Mouse (Mus musculus): ENCODE results near the gene Pex16. TPM values are rescaled to one million over a fixed set of nuclear protein-coding genes. Genes with fewer than 3 reads are reported as not detected.

The Pex16 gene
- polyA plus RNA-seq, 1 experiment from 2014 or later, result 18.2 TPM

GRCm38 (mm10) chr2:92388081-92388517, 13.6 kb downstream of the Pex16 start:
- H3K4me1 ChIP-seq (replicated peaks; ENCODE audit: control insufficient read depth, insufficient read depth, low read length), result peaks cover 30% of the 10 kb centered on the region
- H3K27ac ChIP-seq (ENCODE audit: low read depth, low read length), result no peak overlapping the region; the same call in 1 of the 2 replicates
- H3K9ac ChIP-seq (ENCODE audit: low read length), result peak overlapping the region; percentile 78
- DNase-seq (ENCODE audit: low spot score) (no peak), ATAC-seq (replicated peaks; ENCODE audit: low FRiP score) (no peak)
- peaks cover 13% of the 10 kb centered on the region; the same call in 1 of the 2 replicates for H3K36me3 ChIP-seq (ENCODE audit: control insufficient read depth, insufficient read depth, low read length)
- H3K4me3 ChIP-seq (ENCODE audit: low read depth, low read length), result peak overlapping the region; percentile 73
- H3K27me3 ChIP-seq (ENCODE audit: control insufficient read depth, insufficient read depth, low read length), result no peaks in the 10 kb centered on the region
- peak overlapping the region; percentile 85 for H3K4me2 ChIP-seq (ENCODE audit: low read depth, low read length, severe bottlenecking)
- H3K9me3 ChIP-seq (ENCODE audit: control insufficient read depth, low read length), result no peaks in the 10 kb centered on the region
- 62% methylated on average over 3 of the region's 3 CpGs for WGBS

- peak overlapping the region; percentile 73 for H3K4me3 ChIP-seq (ENCODE audit: low read depth, low read length)
- peaks cover 13% of the 10 kb centered on the region; the same call in 1 of the 2 replicates for H3K36me3 ChIP-seq (ENCODE audit: control insufficient read depth, insufficient read depth, low read length)
- peaks cover 30% of the 10 kb centered on the region for H3K4me1 ChIP-seq (replicated peaks; ENCODE audit: control insufficient read depth, insufficient read depth, low read length)
- no peaks in the 10 kb centered on the region for H3K27me3 ChIP-seq (ENCODE audit: control insufficient read depth, insufficient read depth, low read length)
- peak; percentile 98 for DNase-seq (ENCODE audit: low spot score)
- under 1% methylated on average over 57 of the region's 62 CpGs for whole genome bisulfite sequencing
- no peaks in the 10 kb centered on the region for H3K9me3 ChIP-seq (ENCODE audit: control insufficient read depth, low read length)
- H3K9ac ChIP-seq (ENCODE audit: low read length), result peak overlapping the region; percentile 78
- ATAC-seq (replicated peaks; ENCODE audit: low FRiP score), result peak; percentile 95
- H3K4me2 ChIP-seq (ENCODE audit: low read depth, low read length, severe bottlenecking), result peak overlapping the region; percentile 85
- peak overlapping the region; percentile 51 for H3K27ac ChIP-seq (ENCODE audit: low read depth, low read length)
Measured at GRCm38 (mm10) chr2:92388891-92389641, 14.6 kb downstream of the Pex16 start.

GRCm38 (mm10) chr2:92389645-92390044, 15.2 kb downstream of the Pex16 start:
- no peak for DNase-seq (ENCODE audit: low spot score)
- 3% methylated on average over 10 of the region's 10 CpGs for WGBS
- Histone ChIP-seq H3K9ac (ENCODE audit: low read length) (no peak overlapping the region), H3K4me2 (ENCODE audit: low read depth, low read length, severe bottlenecking) (peak overlapping the region; percentile 85), H3K4me3 (ENCODE audit: low read depth, low read length) (peak overlapping the region; percentile 73), H3K4me1 (replicated peaks; ENCODE audit: control insufficient read depth, insufficient read depth, low read length) (peaks cover 30% of the 10 kb centered on the region), H3K36me3 (ENCODE audit: control insufficient read depth, insufficient read depth, low read length) (peaks cover 13% of the 10 kb centered on the region; the same call in 1 of the 2 replicates), H3K27me3 (ENCODE audit: control insufficient read depth, insufficient read depth, low read length) (no peaks in the 10 kb centered on the region), H3K9me3 (ENCODE audit: control insufficient read depth, low read length) (no peaks in the 10 kb centered on the region), H3K27ac (ENCODE audit: low read depth, low read length) (peak overlapping the region; percentile 67; the same call in 1 of the 2 replicates)
- ATAC-seq (replicated peaks; ENCODE audit: low FRiP score), result no peak

DNA sequence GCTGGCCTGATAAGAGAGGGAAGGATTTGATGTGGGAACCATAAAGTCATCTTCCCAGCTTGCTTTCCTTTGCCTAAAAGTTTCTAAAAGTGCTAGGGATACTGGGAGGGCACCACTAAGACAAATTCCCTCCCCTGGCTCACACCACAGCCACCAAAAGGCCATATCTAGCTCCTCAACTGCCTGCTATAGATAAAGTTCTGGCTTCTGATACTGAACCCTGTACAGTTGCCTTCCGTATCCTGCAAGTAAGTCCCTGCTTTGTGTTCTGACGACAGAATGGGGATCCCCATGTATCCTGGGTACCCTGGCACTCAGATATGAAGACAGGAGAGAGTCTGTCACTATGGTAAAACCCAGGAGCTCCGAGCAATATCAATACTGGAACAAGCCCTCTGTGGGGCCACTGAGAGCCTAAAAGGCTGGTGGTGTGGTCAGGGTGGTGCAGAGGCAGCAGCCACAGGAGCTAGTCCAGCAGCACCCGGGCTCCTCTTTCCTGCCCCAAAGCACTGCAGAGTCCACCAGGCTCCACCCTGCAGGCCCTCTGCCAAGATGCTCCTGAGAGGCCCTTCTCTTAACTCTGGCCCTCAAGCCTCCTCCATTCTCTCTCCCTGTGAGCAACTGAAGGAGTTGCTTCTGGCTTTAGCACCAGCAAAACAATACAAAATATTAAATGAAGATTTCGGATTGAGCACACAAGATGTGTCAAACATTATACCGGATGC, 15.9 kb downstream of the Pex16 start:
- Histone ChIP-seq H3K4me3 (ENCODE audit: low read depth, low read length) (no peak overlapping the region), H3K27me3 (ENCODE audit: control insufficient read depth, insufficient read depth, low read length) (no peaks in the 10 kb centered on the region), H3K9ac (ENCODE audit: low read length) (no peak overlapping the region), H3K4me1 (replicated peaks; ENCODE audit: control insufficient read depth, insufficient read depth, low read length) (peaks cover 30% of the 10 kb centered on the region), H3K9me3 (ENCODE audit: control insufficient read depth, low read length) (no peaks in the 10 kb centered on the region), H3K4me2 (ENCODE audit: low read depth, low read length, severe bottlenecking) (no peak overlapping the region; the same call in 1 of the 2 replicates), H3K36me3 (ENCODE audit: control insufficient read depth, insufficient read depth, low read length) (peaks cover 10% of the 10 kb centered on the region; the same call in 1 of the 2 replicates), H3K27ac (ENCODE audit: low read depth, low read length) (peak overlapping the region; percentile 67)
- ATAC-seq (replicated peaks; ENCODE audit: low FRiP score), result no peak
- DNase-seq (ENCODE audit: low spot score), result no peak
- WGBS, result 84% methylated on average over 6 of the region's 6 CpGs

- H3K36me3 ChIP-seq (ENCODE audit: control insufficient read depth, insufficient read depth, low read length), result peaks cover 8% of the 10 kb centered on the region; the same call in 1 of the 2 replicates
- no peaks in the 10 kb centered on the region for H3K9me3 ChIP-seq (ENCODE audit: control insufficient read depth, low read length)
- H3K27me3 ChIP-seq (ENCODE audit: control insufficient read depth, insufficient read depth, low read length), result no peaks in the 10 kb centered on the region
- H3K4me1 ChIP-seq (replicated peaks; ENCODE audit: control insufficient read depth, insufficient read depth, low read length), result peaks cover 30% of the 10 kb centered on the region
- no peak overlapping the region for H3K4me3 ChIP-seq (ENCODE audit: low read depth, low read length)
- no peak overlapping the region; the same call in 1 of the 2 replicates for H3K4me2 ChIP-seq (ENCODE audit: low read depth, low read length, severe bottlenecking)
- WGBS, result 90% methylated on average over 8 of the region's 8 CpGs
- no peak for ATAC-seq (replicated peaks; ENCODE audit: low FRiP score)
- H3K9ac ChIP-seq (ENCODE audit: low read length), result no peak overlapping the region
- no peak for DNase-seq (ENCODE audit: low spot score)
- H3K27ac ChIP-seq (ENCODE audit: low read depth, low read length), result no peak overlapping the region
Measured at GRCm38 (mm10) chr2:92391116-92391515, 16.6 kb downstream of the Pex16 start.

- Histone ChIP-seq H3K27me3 (ENCODE audit: control insufficient read depth, insufficient read depth, low read length) (no peaks in the 10 kb centered on the region), H3K9ac (ENCODE audit: low read length) (peak overlapping the region; percentile 54), H3K4me1 (replicated peaks; ENCODE audit: control insufficient read depth, insufficient read depth, low read length) (peaks cover 30% of the 10 kb centered on the region), H3K4me3 (ENCODE audit: low read depth, low read length) (peak overlapping the region; percentile 30), H3K36me3 (ENCODE audit: control insufficient read depth, insufficient read depth, low read length) (peaks cover 5% of the 10 kb centered on the region; the same call in 1 of the 2 replicates), H3K4me2 (ENCODE audit: low read depth, low read length, severe bottlenecking) (peak overlapping the region; percentile 56), H3K9me3 (ENCODE audit: control insufficient read depth, low read length) (no peaks in the 10 kb centered on the region), H3K27ac (ENCODE audit: low read depth, low read length) (peak overlapping the region; percentile 83)
- 24% methylated on average over 11 of the region's 11 CpGs for WGBS
- DNase-seq (ENCODE audit: low spot score) (no peak), ATAC-seq (replicated peaks; ENCODE audit: low FRiP score) (no peak)
Measured at GRCm38 (mm10) chr2:92391703-92392317, 17.3 kb downstream of the Pex16 start.

GRCm38 (mm10) chr2:92392318-92393264, 18.1 kb downstream of the Pex16 start:
- Histone ChIP-seq H3K9ac (ENCODE audit: low read length) (peak overlapping the region; percentile 54), H3K4me1 (replicated peaks; ENCODE audit: control insufficient read depth, insufficient read depth, low read length) (peaks cover 30% of the 10 kb centered on the region), H3K4me3 (ENCODE audit: low read depth, low read length) (peak overlapping the region; percentile 30), H3K36me3 (ENCODE audit: control insufficient read depth, insufficient read depth, low read length) (no peaks in the 10 kb centered on the region), H3K27me3 (ENCODE audit: control insufficient read depth, insufficient read depth, low read length) (no peaks in the 10 kb centered on the region), H3K9me3 (ENCODE audit: control insufficient read depth, low read length) (no peaks in the 10 kb centered on the region), H3K27ac (ENCODE audit: low read depth, low read length) (peak overlapping the region; percentile 83), H3K4me2 (ENCODE audit: low read depth, low read length, severe bottlenecking) (peak overlapping the region; percentile 56)
- WGBS, result 2% methylated on average over 26 of the region's 26 CpGs
- peak; percentile 11; the same call in 1 of the 2 replicates for ATAC-seq (replicated peaks; ENCODE audit: low FRiP score)
- DNase-seq (ENCODE audit: low spot score), result peak; percentile 85

Data from forebrain, embryonic 11.5 days (tissue).